Mouse (Mus musculus) ZHBTc4 (cell line): ENCODE data around the gene Akap13.
"Not testable (repeated sequence)": the region's sequence is repeated elsewhere in the genome, so short reads cannot be mapped to it uniquely, and the experiment has no call there.

ENCODE experiments used
- DNase-seq: peaks from one replicate; pipeline ENCODE4 v3.0.0-alpha.2; 2011; ENCODE audit warnings: low read depth, low spot score

The Akap13 gene

GRCm38 (mm10) chr7:75755861-75756449, 300.6 kb downstream of the Akap13 start:
- peak; percentile 76 for DNase-seq

GRCm38 (mm10) chr7:75759992-75760514, 304.7 kb downstream of the Akap13 start:
- no peak for DNase-seq

GRCm38 (mm10) chr7:75760661-75761319, 305.5 kb downstream of the Akap13 start:
- not testable (repeated sequence) for DNase-seq

- not testable (repeated sequence) for DNase-seq
Observed at GRCm38 (mm10) chr7:75762225-75762624, 306.9 kb downstream of the Akap13 start.

- DNase-seq, result not testable (repeated sequence)
Observed at GRCm38 (mm10) chr7:75767080-75767769, 311.9 kb downstream of the Akap13 start.

DNA sequence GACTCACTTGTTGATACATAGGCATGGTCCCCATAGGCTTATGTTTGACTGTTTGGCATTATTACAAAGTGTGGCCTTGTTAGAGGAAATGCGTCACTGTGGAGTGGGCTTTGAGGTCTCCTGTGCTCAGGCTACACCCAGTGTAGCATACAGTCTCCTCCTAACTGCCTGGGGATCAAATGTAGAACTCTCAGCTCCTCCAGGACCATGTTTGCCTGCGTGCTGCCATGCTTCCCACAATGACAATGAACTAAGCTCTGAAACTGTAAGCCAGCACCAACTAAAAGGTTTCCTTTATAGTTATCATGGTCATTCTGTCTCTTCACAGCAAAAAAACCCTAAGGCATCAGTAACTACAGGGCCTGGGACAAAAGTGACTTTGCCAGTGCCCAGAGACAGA, 312.8 kb downstream of the Akap13 start:
- no peak for DNase-seq

GRCm38 (mm10) chr7:75769909-75770308, 314.6 kb downstream of the Akap13 start:
- peak; percentile 37 for DNase-seq

GRCm38 (mm10) chr7:75774095-75775078, 319.1 kb downstream of the Akap13 start:
- not testable (repeated sequence) for DNase-seq

DNA sequence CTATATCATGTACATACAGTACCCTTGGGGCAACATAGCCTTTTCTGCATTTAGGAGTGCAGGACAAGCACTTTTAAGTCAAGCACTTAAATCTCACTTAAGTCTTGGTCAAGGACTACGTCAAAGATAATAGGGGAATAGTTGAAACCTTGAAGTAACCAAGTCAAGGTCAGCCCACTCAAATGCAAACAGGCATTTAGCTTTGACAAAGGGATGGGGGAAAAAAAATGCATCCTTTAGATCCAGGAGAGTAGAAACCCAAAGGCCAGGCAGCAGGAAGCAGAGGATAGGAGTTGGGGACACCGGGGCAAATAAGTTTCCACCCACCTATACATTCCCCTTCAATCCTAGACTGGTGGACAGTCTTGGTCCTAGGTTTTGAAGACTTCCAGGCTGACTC, 322.7 kb downstream of the Akap13 start:
- peak; percentile 52 for DNase-seq

DNA sequence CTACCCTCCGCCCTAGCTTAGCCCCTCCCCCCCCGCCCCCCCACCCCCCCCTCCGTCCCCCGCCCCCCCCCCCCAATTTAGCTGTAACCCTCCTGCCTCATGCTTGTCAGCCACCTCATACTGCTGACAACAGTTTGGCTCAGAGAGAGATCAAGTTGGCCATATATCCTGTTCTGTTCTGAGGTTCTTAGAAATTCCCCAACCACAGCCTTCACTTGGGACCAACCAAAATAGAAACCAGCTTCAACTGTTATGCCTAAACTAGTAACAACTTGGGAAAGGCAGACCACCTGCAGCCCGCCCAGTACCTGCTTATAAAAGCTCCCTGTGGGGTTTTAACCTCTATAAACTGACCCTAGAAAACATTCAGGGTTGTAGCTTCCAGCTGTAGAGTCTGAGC, 325.5 kb downstream of the Akap13 start:
- no peak for DNase-seq

DNA sequence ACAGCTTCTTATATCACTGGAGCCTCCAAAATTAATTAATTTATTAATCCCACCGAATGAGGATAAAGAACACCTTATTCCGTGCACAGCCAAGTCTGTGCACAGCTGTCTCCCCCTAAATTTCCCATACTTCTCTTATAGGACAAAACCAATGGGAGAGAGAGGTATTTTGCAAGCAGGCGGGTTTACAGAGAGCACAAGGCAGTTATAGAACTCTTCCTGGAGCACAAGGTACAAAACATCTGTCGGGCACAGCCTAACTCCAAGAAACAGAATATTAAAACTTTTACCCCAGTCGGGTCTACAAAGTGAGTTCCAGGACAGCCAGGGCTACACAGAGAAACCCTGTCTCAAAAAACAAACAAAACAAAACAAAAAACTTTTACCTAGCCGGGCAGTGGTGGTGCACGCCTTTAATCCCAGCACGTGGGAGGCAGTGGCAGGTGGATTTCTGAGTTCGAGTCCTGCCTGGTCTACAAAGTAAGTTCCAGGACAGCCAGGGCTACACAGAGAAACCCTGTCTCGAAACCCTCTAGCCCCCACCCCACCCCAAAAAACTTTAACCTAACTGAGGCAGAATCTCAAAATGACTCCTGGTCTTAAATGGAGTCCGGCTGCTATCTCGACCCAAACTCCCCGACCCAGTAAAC, 326.1 kb downstream of the Akap13 start:
- DNase-seq, result no peak

DNA sequence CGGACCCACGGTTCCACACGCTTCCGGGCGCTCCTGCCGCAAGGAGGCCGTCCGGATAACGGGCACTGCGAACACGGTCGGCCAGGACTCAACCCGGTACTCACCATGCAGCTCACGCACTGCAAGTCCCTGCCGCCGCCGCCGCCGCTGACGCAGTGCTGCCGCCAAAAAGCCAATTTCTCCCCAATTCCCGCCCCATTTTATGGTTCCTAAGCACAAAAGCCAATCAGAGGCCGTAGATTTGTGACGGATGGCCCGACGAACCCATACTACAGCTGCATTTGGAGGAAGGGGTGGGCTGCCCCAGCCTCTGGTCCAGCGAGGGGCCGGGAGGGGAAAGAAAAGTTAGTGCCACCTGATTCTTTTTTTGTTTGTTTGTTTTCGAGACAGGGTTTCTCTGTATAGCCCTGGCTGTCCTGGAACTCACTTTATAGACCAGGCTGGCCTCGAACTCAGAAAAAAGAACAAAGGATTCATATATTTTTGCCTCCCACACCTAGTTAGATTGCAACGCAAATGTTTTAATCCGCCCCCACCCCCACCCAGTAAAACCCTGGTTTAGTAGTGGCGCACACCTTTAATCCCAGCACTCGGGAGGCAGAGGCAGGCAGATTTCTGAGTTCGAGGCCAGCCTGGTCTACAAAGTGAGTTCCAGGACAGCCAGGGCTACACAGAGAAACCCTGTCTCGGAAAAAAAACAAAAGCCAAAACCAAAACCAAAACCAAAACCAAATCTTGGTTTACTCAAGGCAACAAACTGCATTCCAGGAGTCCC, 326.8 kb downstream of the Akap13 start:
- peak; percentile 96 for DNase-seq

DNA sequence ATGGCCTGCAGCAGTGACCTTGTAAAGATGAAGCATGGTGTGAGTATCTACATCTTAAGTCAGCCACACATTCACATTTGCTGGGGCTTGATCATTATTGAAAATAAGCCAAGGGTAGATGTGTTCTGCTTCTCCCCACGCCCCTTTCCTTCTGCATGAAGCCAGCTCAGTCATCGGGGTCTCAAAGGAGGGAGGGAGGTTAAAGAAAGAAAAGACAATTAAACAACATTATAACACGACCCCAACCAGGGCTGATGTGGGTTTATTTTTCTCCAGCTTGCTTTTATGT, 327.3 kb downstream of the Akap13 start:
- no peak for DNase-seq

DNA sequence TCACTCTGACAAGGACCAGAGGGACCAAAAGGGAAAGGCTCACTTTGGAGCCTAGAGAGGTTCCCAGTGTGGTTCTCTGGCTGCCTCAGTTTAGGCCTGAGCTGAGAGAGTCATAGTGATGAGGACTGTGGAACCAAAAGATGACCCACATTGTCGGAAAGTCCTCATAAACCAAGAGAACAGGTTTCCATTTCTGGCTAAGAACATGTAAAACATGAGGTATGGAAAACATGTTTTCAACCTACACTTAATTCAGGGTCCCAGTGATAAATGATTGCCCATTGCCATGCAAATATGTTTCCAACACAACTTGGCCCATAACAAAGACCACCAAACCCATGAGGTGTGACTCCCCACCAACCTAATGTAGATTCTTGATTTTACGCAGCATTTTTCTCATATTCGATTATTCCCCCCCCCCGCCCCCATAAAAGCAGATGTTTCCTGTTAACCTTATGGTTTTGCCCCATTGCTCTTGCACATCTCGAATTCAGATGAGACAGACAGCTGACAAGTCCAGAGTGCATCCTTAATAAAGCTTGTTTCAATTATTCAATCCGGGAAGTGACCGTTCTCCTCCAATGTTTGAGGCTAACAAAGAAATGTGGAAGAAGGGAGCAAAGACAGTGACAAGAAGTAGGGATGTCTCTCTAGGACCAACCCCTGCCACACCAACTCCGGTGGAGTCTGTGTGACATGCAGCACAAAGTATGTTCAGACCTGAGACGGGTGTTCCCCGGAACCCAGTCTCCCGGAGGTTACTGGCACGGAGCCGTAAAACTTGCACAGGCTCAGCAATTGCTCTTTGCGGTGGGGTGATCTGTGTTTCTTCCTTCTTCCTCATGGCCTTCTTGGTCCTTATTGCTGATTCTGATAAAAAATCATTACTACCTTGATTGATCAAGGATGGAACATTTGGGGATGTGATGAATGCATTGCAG, 330.3 kb downstream of the Akap13 start:
- DNase-seq, result no peak

DNA sequence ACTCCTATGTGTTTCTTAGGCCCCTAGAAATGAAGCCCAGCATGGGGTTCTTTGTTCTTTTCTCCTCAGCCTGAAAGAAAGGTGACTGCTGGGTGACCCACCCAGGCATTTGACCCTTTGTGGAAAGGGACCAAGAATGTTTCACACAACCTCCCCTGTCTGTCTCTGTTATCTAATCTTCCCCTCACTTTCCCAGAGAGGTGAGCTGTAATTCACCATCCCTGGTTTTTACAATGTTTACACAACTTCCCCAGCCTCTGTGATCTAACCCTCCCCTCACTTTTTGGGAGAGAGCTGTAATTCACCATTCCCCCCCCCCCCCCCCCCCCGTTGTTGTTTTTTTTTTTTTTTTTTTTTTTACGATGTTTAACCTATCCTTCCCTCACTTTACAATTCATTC, 331.5 kb downstream of the Akap13 start:
- no peak for DNase-seq

DNA sequence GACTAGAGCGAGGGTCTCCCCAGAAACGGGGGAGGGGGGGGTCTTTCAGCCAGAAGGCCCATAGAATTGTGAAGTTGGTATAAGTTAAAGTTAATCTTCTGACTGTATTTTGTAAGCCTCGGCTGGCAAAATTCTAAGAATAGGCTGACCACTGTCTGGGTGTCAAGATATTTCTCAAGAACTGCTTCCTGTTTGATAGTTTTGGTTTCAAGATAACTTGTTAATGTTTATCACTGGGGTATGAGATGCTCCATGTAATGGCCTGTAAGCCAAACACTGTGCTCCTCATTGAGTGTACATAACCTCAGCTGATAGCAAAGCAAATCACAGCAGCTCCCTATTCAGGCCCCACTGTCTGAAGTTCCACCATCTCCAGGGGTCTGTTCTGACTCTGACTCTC, 332.0 kb downstream of the Akap13 start:
- no peak for DNase-seq

DNA sequence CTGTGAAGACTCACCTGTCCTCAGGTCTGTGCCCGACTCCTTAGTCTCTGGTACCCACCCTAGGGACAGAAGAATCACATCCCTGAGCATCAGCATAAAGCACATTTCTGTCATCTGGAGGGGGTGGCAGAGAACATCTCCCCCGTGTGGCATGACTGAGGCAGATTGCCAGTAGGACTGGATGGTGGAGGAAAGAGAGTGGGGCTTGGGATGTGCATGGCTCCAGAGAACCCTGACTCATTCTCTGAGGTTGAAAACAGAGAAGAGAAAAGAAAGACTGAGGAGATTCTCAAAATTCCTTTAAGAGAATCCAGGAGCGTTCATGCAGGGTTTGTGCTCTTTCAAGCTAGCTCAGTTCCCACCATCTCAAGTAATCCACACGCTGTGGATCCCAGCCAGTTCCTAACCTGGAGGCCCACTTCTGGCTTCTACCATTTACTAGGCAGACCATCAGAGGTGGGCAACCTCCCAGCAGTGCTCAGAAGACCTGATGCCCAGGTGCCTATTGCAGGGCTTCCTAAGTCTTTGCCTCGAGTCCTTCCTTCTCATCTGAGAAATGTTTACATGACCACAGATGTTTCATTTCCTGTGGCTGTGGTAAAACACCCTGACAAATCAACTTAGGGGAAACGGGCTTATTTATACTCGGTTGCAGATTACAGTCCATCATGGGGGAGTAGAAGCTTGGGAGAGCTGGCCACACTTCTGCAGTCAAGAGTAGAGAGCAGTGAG, 332.9 kb downstream of the Akap13 start:
- DNase-seq, result not testable (repeated sequence)

- DNase-seq, result not testable (repeated sequence)
Observed at GRCm38 (mm10) chr7:75788801-75789135, 333.4 kb downstream of the Akap13 start.

GRCm38 (mm10) chr7:75789746-75790145, 334.4 kb downstream of the Akap13 start:
- DNase-seq, result no peak
